Mouse (Mus musculus): ENCODE results near the gene Lrrfip1. TPM values are rescaled to one million over a fixed set of nuclear protein-coding genes. Genes with fewer than 3 reads are reported as not detected.

Lrrfip1 gene
- total RNA-seq, 1 experiment from 2014 or later: 166 TPM

GRCm38 (mm10) chr1:91052747-91053181 lies 54.2 kb downstream of the Lrrfip1 start:
- peak; percentile 71 for ATAC-seq (replicated peaks; ENCODE audit: low read depth, poor library complexity, severe bottlenecking)

DNA sequence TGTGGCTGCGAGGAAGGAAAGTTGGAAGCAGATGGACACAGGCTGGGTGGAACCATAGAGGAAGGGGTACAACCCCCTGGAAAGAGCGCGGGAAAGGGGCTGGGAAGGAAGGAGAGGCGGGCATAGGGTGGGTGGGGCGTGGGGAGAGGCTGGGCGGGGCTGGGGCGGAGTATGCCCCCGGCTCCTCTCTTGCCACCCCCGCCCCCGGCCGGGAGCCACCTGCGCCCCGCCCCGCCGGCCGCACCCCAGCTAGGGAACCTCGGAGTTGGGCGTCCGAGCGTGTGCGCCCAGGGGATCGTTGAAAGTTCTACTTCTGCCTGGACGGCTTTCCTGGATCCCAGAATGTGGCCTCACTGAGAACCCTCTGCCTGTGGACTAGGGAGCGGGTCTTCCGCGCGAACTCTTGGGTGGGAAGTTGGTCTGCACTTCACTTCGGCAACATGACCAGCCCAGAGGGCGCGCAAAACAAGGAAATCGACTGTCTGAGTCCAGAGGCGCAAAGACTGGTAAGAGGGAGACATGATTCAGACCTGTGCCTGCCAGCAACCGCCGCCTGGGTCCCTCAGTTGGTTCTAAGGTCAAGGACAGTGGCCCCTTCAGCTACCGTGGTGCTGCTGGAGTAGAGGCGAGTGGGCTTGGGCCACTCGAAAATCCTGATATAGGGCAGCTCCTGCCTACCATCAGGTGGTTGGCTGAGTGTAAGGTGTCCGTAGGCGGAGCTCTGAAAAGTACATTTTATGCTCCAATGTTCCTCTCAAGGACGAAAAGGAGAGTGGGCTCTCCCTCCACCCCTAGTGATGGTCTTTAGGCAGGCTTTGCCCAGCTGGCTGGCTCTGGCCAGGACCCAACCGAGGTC lies 54.9 kb downstream of the Lrrfip1 start:
- peak; percentile 9 for ATAC-seq (replicated peaks; ENCODE audit: low read depth, poor library complexity, severe bottlenecking)

DNA sequence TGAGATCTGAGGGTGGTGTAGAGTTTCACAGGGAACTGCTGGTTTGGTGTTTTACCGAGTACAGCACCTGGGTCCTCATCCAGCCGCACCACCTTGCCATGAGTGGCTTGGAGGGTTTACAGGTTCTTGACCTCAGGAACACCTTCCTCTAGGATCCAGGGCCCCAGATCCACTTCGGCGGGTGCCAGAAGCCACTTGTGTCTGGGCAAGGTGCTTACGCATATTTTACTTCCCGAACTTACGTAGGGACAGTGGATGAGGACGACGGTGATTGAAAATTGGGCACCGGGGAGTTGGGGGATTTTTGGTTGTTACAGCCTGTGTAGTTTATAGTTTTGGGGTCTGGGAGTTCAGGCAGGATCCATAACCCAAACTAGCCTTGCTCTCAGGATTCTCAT lies 55.5 kb downstream of the Lrrfip1 start:
- ATAC-seq (replicated peaks; ENCODE audit: low read depth, poor library complexity, severe bottlenecking): no peak

DNA sequence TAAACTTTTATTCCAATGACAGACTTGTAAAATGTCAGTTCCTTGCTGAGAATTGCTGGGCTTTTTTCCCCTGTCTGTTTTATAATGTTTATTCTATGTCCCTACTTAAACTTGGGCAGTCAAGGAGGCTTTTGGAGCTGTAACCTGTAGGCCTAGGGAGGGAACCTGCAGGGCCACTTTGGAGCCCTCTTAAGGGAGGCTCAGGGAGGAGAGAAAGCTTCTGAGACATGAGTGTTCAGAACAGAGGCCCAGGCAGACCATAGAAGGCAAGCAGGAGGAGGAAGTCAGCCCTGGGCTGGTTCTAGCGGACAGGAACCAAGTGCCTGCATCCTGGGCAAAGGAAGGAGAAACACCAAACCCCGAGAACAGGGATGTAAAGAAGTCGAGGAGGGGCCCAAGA lies 56.3 kb downstream of the Lrrfip1 start:
- no peak for ATAC-seq (replicated peaks; ENCODE audit: low read depth, poor library complexity, severe bottlenecking)

DNA sequence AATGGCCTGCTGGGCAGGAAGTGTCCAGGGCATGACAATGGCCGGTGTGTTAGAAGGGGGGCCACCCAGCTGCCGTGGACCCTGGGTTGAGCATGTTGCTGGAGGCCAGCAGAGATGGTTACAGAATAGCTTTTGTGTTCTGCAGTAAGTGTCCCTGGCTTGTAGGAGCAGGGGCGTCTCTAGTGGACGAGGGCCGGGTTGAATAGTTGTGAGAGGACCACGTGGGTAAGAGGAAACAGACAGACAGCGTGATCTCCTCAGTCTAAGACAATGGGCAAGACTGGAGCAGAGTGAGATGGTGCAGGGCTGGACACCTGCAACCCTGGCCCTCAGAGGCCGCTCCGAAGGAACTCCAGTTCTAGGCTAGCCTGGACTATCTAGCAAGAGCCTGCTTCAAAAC lies 57.2 kb downstream of the Lrrfip1 start:
- ATAC-seq (replicated peaks; ENCODE audit: low read depth, poor library complexity, severe bottlenecking): no peak

- no peak for ATAC-seq (replicated peaks; ENCODE audit: low read depth, poor library complexity, severe bottlenecking)
Measured at GRCm38 (mm10) chr1:91056416-91056815, 57.9 kb downstream of the Lrrfip1 start.

GRCm38 (mm10) chr1:91057311-91058245 lies 59.0 kb downstream of the Lrrfip1 start:
- peak; percentile 6; the same call in 1 of the 2 replicates for ATAC-seq (replicated peaks; ENCODE audit: low read depth, poor library complexity, severe bottlenecking)

DNA sequence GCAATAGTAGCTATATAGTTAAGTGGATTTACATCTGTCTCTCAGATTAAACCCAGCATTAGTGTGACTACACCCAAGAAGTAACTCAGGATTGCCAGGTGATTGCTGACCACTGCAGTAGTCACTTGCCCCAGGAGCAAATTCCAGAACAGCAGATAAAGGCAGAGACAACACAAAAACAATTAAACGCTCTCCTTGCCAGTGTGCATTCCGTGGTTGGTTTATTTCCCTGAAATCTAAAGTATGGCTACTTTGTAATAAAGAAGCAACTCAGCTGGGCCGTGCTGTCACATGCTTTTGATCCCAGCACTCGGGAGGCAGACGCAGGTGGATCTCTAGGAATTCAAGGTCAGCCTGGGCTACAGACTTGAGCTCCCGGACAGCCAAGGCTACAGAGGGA lies 59.7 kb downstream of the Lrrfip1 start:
- no peak for ATAC-seq (replicated peaks; ENCODE audit: low read depth, poor library complexity, severe bottlenecking)

DNA sequence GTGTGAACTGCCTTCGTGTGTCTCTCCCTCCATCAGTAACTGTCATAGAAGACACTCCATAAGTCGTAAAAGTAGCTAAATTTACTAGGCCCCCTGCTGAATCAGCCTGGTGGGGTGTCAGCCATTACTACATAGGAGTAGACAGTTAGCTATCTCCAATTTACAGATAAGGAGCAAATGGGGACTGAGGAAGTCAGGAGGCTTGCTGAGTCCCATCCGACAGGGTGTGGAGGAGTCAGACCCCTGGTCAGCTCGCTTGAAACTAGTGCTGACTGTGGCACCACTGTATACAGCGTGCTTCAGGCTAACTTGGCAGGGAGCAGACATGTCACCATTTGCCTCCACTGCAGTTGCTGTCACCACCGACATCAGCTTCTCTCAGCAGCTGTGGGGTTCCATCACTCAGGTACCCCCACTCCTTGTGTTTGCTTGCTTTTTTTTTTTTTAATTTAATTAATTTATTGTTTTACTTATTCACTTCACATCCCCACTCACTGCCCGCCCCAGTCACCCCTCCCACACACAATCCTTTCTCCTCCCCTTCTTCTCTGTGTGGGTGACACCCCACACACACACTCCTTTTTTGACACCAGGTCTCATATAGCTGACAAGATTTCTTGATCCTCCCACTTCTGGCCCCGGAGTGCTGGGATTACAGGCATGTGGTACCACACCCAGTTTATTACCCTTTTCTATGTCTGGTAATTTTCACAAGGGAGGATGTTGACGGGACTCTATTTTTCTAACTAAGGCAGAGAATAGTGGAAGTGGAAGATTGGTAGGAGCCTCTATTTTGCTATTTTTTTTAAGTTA lies 61.5 kb downstream of the Lrrfip1 start:
- no peak for ATAC-seq (replicated peaks; ENCODE audit: low read depth, poor library complexity, severe bottlenecking)

DNA sequence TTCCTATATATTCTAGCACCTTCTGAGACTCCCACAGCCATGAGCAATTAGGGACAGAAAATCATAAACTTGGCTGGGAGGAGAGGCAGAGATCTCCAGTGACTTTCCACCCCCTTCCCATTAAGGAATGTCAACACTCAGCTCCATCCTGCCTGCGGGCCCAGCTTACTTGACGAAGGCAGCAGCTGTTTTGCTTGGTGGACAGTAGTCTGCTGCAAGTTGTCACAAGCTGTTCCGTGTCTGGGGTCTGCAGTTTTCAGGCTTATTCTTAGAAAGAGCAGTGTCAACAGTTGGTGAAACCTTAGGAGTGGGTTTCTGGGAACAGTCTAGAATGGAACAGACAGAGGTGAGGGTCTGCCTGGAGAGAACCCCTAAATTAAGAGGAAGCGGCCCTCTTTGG lies 62.6 kb downstream of the Lrrfip1 start:
- no peak for ATAC-seq (replicated peaks; ENCODE audit: low read depth, poor library complexity, severe bottlenecking)

DNA sequence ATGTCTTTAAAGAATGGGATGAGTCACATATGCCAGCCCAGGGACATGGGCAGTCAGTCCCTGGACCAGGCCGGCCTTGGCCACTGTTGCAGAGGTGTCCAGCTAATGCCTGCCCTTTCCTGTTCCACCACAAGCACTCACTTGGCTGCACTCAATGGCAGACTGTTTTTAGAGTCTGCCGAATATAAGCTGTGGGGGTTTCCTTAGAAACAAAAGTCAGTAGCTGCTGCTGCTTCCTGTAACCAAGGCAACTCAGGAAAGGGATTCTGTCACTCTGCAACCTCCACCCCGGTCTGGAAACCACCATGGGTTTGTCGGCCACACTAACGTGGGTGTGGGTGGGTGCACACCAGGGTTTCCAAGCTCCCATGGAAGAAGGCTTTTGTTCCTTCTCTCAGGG lies 63.8 kb downstream of the Lrrfip1 start:
- peak; percentile 64 for ATAC-seq (replicated peaks; ENCODE audit: low read depth, poor library complexity, severe bottlenecking)

DNA sequence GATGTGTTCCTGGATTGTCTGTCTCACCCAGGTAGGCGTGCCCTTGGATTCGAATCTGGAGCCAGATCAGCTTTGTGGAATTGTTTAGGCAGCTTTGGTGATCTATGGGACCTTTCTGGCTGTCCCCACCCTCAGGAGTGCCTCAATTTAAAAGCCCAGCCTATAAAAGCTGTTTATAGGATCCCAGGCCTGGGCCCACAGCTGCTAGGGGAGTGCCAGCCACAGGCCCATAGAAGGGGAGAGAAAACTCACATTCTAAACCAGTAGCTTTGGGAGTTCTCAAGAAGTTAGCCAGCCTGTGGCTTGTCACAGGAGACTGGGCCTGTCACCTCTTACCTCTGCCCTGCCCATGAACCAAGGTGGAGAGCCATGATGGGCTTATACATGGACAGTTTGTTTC lies 65.5 kb downstream of the Lrrfip1 start:
- no peak for ATAC-seq (replicated peaks; ENCODE audit: low read depth, poor library complexity, severe bottlenecking)

- ATAC-seq (replicated peaks; ENCODE audit: low read depth, poor library complexity, severe bottlenecking): peak; percentile 21
Measured at GRCm38 (mm10) chr1:91064903-91065525, 66.5 kb downstream of the Lrrfip1 start.

DNA sequence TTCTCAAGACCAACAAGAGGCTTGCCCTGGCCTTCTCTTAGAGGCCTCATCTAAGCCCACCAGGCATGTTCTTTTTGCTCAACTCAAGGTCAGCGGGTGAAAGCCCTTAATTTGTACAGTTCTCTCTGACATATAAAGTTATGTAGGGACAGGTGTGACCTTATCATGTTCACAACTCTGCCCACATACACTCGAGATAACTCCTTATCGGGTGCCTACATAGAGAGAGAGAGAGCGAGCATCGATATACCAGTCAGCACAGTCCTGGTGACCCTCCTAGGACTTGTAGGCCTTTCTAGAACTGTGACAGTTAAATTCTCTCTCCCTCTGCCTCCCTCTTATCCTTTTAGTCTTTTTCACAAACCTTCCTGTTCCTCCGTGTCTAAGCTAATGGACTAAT lies 67.5 kb downstream of the Lrrfip1 start:
- no peak for ATAC-seq (replicated peaks; ENCODE audit: low read depth, poor library complexity, severe bottlenecking)

- ATAC-seq (replicated peaks; ENCODE audit: low read depth, poor library complexity, severe bottlenecking): no peak
Measured at GRCm38 (mm10) chr1:91066599-91066998, 68.1 kb downstream of the Lrrfip1 start.

DNA sequence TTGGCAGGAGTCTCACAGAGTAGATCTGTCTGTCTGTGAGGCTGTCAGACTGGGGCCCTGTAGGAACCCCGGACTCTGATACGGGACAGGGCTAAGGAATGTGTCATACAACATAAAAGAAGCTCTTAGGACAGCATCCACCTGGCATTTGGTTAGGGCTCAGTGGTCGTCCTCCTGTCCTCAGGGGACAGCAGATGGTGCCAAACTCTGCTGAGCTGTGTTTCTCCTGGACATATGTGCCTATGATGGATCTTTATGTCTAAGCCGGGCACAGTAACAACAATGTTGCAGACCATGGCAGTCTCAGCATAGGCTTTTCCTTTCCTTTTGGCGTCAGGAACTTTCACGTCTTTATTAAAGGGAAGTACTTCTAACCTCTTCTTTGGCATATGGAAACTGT lies 69.2 kb downstream of the Lrrfip1 start:
- ATAC-seq (replicated peaks; ENCODE audit: low read depth, poor library complexity, severe bottlenecking): no peak

DNA sequence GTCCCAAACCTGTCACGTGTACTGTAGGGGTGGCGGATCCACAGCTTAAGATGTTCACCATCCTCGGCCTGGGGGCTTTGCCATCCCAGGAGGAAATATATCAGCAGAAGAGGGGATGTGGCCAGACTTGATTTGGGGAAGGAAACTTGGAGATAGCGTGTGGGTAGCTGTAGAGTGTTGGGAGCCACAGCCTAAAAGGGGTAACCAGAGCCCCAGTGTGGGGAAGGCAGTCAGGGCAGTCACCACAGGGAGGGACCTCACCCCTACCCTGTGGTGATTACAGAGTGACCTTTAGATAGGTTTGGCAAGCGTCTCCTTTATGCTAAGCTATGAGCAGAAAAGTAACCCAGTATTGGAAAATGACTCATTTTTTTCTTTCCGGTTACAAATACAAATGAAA lies 71.0 kb downstream of the Lrrfip1 start:
- peak; percentile 76 for ATAC-seq (replicated peaks; ENCODE audit: low read depth, poor library complexity, severe bottlenecking)

DNA sequence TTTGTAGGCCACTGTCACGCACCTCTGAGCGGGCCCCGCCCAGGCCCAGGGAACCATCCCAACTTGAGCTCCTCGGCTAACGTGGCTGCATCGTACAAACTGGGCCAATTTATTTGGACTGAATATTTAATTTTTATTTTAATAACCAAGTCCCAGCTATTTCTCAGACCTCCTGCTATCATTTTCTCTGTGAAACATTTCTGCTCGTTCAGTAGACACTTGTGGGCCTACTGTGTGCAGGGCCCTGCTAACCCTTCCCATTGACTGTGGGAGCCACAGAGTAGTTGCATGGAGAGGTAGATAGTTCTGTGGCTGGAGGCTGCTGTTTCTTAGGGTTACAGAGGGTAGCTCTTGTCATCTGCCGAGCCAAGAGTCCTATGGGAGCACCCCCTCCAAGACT lies 72.0 kb downstream of the Lrrfip1 start:
- no peak for ATAC-seq (replicated peaks; ENCODE audit: low read depth, poor library complexity, severe bottlenecking)

- ATAC-seq (replicated peaks; ENCODE audit: low read depth, poor library complexity, severe bottlenecking): no peak
Measured at GRCm38 (mm10) chr1:91071671-91072290, 73.2 kb downstream of the Lrrfip1 start.

Measured in common myeloid progenitor, adult 5-6 weeks (primary cell).